Mouse (Mus musculus): ENCODE data around the gene Map3k13.

Map3k13 gene

GRCm38 (mm10) chr16:21852374-21852773, 58.2 kb downstream of the Map3k13 start:
- DNase-seq (ENCODE audit: low spot score in 2 of 2), result no peak

GRCm38 (mm10) chr16:21853446-21853941, 59.3 kb downstream of the Map3k13 start:
- no peak for DNase-seq (ENCODE audit: low spot score in 2 of 2)

GRCm38 (mm10) chr16:21854589-21855284, 60.6 kb downstream of the Map3k13 start:
- no peak for DNase-seq (ENCODE audit: low spot score in 2 of 2)

- no peak for DNase-seq (ENCODE audit: low spot score in 2 of 2)
Measured at GRCm38 (mm10) chr16:21856134-21856533, 62.0 kb downstream of the Map3k13 start.

- DNase-seq (ENCODE audit: low spot score in 2 of 2), result no peak
Measured at GRCm38 (mm10) chr16:21857126-21857644, 63.0 kb downstream of the Map3k13 start.

- DNase-seq (ENCODE audit: low spot score in 2 of 2), result no peak
Measured at GRCm38 (mm10) chr16:21858163-21858562, 64.0 kb downstream of the Map3k13 start.

- DNase-seq (ENCODE audit: low spot score in 2 of 2), result no peak
Measured at GRCm38 (mm10) chr16:21858882-21859281, 64.7 kb downstream of the Map3k13 start.

GRCm38 (mm10) chr16:21862448-21862847, 68.3 kb downstream of the Map3k13 start:
- no peak for DNase-seq (ENCODE audit: low spot score in 2 of 2)

GRCm38 (mm10) chr16:21865250-21865982, 71.3 kb downstream of the Map3k13 start:
- DNase-seq (ENCODE audit: low spot score in 2 of 2), result no peak

- DNase-seq (ENCODE audit: low spot score in 2 of 2), result no peak
Measured at GRCm38 (mm10) chr16:21865983-21866575, 71.9 kb downstream of the Map3k13 start.

GRCm38 (mm10) chr16:21867727-21868126, 73.6 kb downstream of the Map3k13 start:
- DNase-seq (ENCODE audit: low spot score in 2 of 2), result no peak

- DNase-seq (ENCODE audit: low spot score in 2 of 2), result no peak
Measured at GRCm38 (mm10) chr16:21868651-21869050, 74.5 kb downstream of the Map3k13 start.

- no peak for DNase-seq (ENCODE audit: low spot score in 2 of 2)
Measured at GRCm38 (mm10) chr16:21869879-21870278, 75.7 kb downstream of the Map3k13 start.

- no peak for DNase-seq (ENCODE audit: low spot score in 2 of 2)
Measured at GRCm38 (mm10) chr16:21877735-21878134, 83.6 kb downstream of the Map3k13 start.

- DNase-seq (ENCODE audit: low spot score in 2 of 2), result no peak
Measured at GRCm38 (mm10) chr16:21878834-21879233, 84.7 kb downstream of the Map3k13 start.

- no peak for DNase-seq (ENCODE audit: low spot score in 2 of 2)
Measured at GRCm38 (mm10) chr16:21881181-21881580, 87.0 kb downstream of the Map3k13 start.

GRCm38 (mm10) chr16:21881582-21882259, 87.6 kb downstream of the Map3k13 start:
- no peak for DNase-seq (ENCODE audit: low spot score in 2 of 2)

- no peak for DNase-seq (ENCODE audit: low spot score in 2 of 2)
Measured at GRCm38 (mm10) chr16:21887601-21888000, 93.5 kb downstream of the Map3k13 start.

- no peak for DNase-seq (ENCODE audit: low spot score in 2 of 2)
Measured at GRCm38 (mm10) chr16:21893890-21894289, 99.7 kb downstream of the Map3k13 start.

GRCm38 (mm10) chr16:21901286-21901685, 107.1 kb downstream of the Map3k13 start:
- no peak for DNase-seq (ENCODE audit: low spot score in 2 of 2)

- DNase-seq (ENCODE audit: low spot score in 2 of 2), result no peak
Measured at GRCm38 (mm10) chr16:21904636-21905035, 110.5 kb downstream of the Map3k13 start.

- no peak for DNase-seq (ENCODE audit: low spot score in 2 of 2)
Measured at GRCm38 (mm10) chr16:21905996-21906395, 111.8 kb downstream of the Map3k13 start.

Data from urinary bladder, postnatal 36 days (tissue).